Mouse (Mus musculus) cerebellum, adult 2 months (tissue): ENCODE measurements around the gene Pkhd1. TPM values are rescaled to one million over a fixed set of nuclear protein-coding genes. Genes with fewer than 3 reads are reported as not detected.

Experiments used
- DNase-seq, 2 experiments: peaks; one replicate each; pipeline ENCODE4 v3.0.0; 2021
- H3K27ac ChIP-seq: fragments of 200-500 bp; 2 replicates; pipeline ENCODE4 v1.5.1; 2012; ENCODE audit warnings: low read length, control low read depth, inconsistent platforms; ENCODE audit not compliant: insufficient read depth
- H3K27me3 ChIP-seq: fragments of 200-500 bp; 2 replicates; pipeline ENCODE4 v1.6.1; 2012; ENCODE audit warnings: inconsistent platforms, mild to moderate bottlenecking, low read length, moderate library complexity; ENCODE audit not compliant: control insufficient read depth, insufficient read depth
- H3K4me1 ChIP-seq: fragments of 200-500 bp; 2 replicates; pipeline ENCODE4 v1.6.1; 2011; ENCODE audit warnings: low read length; ENCODE audit not compliant: control insufficient read depth, insufficient read depth
- H3K4me3 ChIP-seq: fragments of 200-500 bp; replicated peaks from 2 replicates; pipeline ENCODE3; 2011; ENCODE audit warnings: mild to moderate bottlenecking, low read depth, low read length, control low read depth; ENCODE audit not compliant: insufficient read depth
- CTCF ChIP-seq: fragments of 200-500 bp; IDR thresholded peaks from 2 replicates; pipeline ENCODE4 v1.5.1; 2011; ENCODE audit warnings: low read depth, mild to moderate bottlenecking, control low read depth, low read length, moderate library complexity, borderline replicate concordance; ENCODE audit not compliant: insufficient read depth
- POLR2A ChIP-seq: fragments of 200-500 bp; IDR thresholded peaks from 2 replicates; pipeline ENCODE4 v1.6.1; 2011; ENCODE audit warnings: low read length, control low read depth, borderline replicate concordance; ENCODE audit not compliant: insufficient read depth
- WGBS: fragments of 180-500 bp; shearing (Covaris S2); methylation state at CpG from one replicate; pipeline ENCODE4 v1.1.7; 2018; 5-methylcytosine and 5-hydroxymethylcytosine counted together
- polyA plus RNA-seq: library from polyadenylated mRNA; depleted of rRNA; stranded (reverse); fragments of >200 nt; gene quantifications from 2 replicates; pipeline ENCODE4 v1.2.3, GENCODE M21; 2012

Gene Pkhd1
- polyA plus RNA-seq, 1 experiment: 0.02 TPM

- TF ChIP-seq POLR2A: no peak
- TF ChIP-seq CTCF: no peak
- no peak overlapping the region for H3K4me3 ChIP-seq
- H3K27me3 ChIP-seq: no peaks in the 10 kb centered on the region
- H3K27ac ChIP-seq: no peak overlapping the region
- DNase-seq: no peak
- 16% methylated on average over 12 of the region's 12 CpGs for WGBS
- H3K4me1 ChIP-seq: no peaks in the 10 kb centered on the region; the same call in 1 of the 2 replicates
Measured at GRCm38 (mm10) chr1:20428370-20429055, 189.4 kb downstream of the Pkhd1 start.

DNA sequence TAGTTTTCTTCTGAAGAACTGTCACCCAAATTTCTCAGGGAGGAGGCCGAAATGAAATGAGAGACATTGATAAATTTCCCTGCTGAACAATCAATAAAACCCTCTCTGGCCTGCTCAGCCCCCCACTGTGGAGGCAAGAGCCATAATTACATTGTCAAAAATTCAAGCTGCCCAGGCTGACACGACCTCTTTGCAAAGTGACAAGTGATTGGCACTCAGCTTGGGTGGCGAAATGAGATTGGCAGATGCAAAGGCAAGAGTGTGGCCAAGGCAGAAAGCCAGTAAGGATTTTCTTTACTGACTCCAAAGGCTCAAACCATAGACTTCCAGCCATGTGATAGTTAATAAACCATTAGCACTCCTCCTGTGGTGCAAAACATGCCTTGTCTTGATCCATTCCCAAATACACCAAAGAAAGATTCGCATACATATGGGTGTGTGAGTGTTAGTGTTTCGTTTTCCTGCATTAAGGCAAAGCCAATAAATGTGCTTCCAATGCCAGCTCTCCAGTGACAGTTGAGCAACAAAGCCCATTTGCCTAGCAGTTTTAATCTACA, 208.4 kb downstream of the Pkhd1 start:
- no peaks in the 10 kb centered on the region for H3K4me1 ChIP-seq
- H3K27ac ChIP-seq: no peak overlapping the region
- no peaks in the 10 kb centered on the region for H3K27me3 ChIP-seq
- TF ChIP-seq CTCF (no peak), POLR2A (no peak)
- DNase-seq: no peak
- WGBS: 8% methylated on average over 5 of the region's 5 CpGs
- H3K4me3 ChIP-seq: no peak overlapping the region

- no peak for DNase-seq
- Histone ChIP-seq H3K4me1 (no peaks in the 10 kb centered on the region), H3K4me3 (no peak overlapping the region), H3K27ac (no peak overlapping the region), H3K27me3 (no peaks in the 10 kb centered on the region)
- WGBS: 69% methylated on average over 4 of the region's 4 CpGs
- TF ChIP-seq POLR2A: no peak
Measured at GRCm38 (mm10) chr1:20398319-20398718, 219.5 kb downstream of the Pkhd1 start.

- WGBS: 77% methylated on average over 1 of the region's 1 CpGs
- H3K4me3 ChIP-seq: no peak overlapping the region
- TF ChIP-seq CTCF (no peak), POLR2A (no peak)
- DNase-seq: no peak
- no peaks in the 10 kb centered on the region for H3K27me3 ChIP-seq
- H3K4me1 ChIP-seq: no peaks in the 10 kb centered on the region
- H3K27ac ChIP-seq: no peak overlapping the region
Measured at GRCm38 (mm10) chr1:20364437-20364836, 253.4 kb downstream of the Pkhd1 start.

- H3K27ac ChIP-seq: no peak overlapping the region
- no peak for DNase-seq
- no peak overlapping the region for H3K4me3 ChIP-seq
- H3K4me1 ChIP-seq: no peaks in the 10 kb centered on the region
- TF ChIP-seq POLR2A (no peak), CTCF (no peak)
- 29% methylated on average over 3 of the region's 3 CpGs for WGBS
- H3K27me3 ChIP-seq: no peaks in the 10 kb centered on the region
Measured at GRCm38 (mm10) chr1:20344651-20345050, 273.2 kb downstream of the Pkhd1 start.

- H3K4me1 ChIP-seq: no peaks in the 10 kb centered on the region
- H3K27me3 ChIP-seq: no peaks in the 10 kb centered on the region
- WGBS: 3% methylated on average over 2 of the region's 2 CpGs
- DNase-seq: peak; percentile 16 to 21
- H3K27ac ChIP-seq: no peak overlapping the region
- no peak overlapping the region for H3K4me3 ChIP-seq
- TF ChIP-seq CTCF (peak; percentile 25; the same call in 1 of the 2 replicates), POLR2A (no peak)
Measured at GRCm38 (mm10) chr1:20311485-20311884, 306.4 kb downstream of the Pkhd1 start.

GRCm38 (mm10) chr1:20310925-20311324, 306.9 kb downstream of the Pkhd1 start:
- H3K4me1 ChIP-seq: no peaks in the 10 kb centered on the region
- TF ChIP-seq CTCF: no peak
- no peak for TF ChIP-seq POLR2A
- H3K27ac ChIP-seq: no peak overlapping the region
- no peak for DNase-seq
- H3K27me3 ChIP-seq: no peaks in the 10 kb centered on the region
- H3K4me3 ChIP-seq: no peak overlapping the region
- 70% methylated on average over 6 of the region's 6 CpGs for WGBS

GRCm38 (mm10) chr1:20306116-20306515, 311.7 kb downstream of the Pkhd1 start:
- TF ChIP-seq CTCF (no peak), POLR2A (no peak)
- no peaks in the 10 kb centered on the region for H3K27me3 ChIP-seq
- WGBS: 67% methylated on average over 3 of the region's 3 CpGs
- H3K4me3 ChIP-seq: no peak overlapping the region
- DNase-seq: no peak
- H3K4me1 ChIP-seq: no peaks in the 10 kb centered on the region
- no peak overlapping the region for H3K27ac ChIP-seq
